Mouse (Mus musculus) embryonic fibroblast, embryonic 13.5 days (primary cell): ENCODE results near the gene Gm49368.

Experiments
- CTCF ChIP-seq: IDR thresholded peaks from 2 replicates; pipeline ENCODE4 v1.5.1; 2011; ENCODE audit warnings: mild to moderate bottlenecking, control low read depth, low read length, moderate library complexity, borderline replicate concordance; ENCODE audit not compliant: insufficient read depth
- POLR2A ChIP-seq: IDR thresholded peaks from 2 replicates; pipeline ENCODE4 v1.6.1; 2011; ENCODE audit warnings: low read depth, mild to moderate bottlenecking, control low read depth, low read length, moderate library complexity

- TF ChIP-seq CTCF (no peak), POLR2A (no peak)
Measured at GRCm38 (mm10) chr7:128107462-128107861, 45.0 kb downstream of the Gm49368 start.
